Mouse (Mus musculus) heart, embryonic 10.5 days (tissue): ENCODE measurements around the gene Klhdc7a. TPM values are rescaled to one million over a fixed set of nuclear protein-coding genes. Genes with fewer than 3 reads are reported as not detected.

Experiments used
- DNase-seq: peaks from one replicate; pipeline ENCODE4 v3.0.0-alpha.2; 2017; ENCODE audit warnings: low spot score
- H3K27ac ChIP-seq: fragments of 300-500 bp; sonication (generic); 2 replicates; pipeline ENCODE4 v1.5.1; 2016; ENCODE audit warnings: mild to moderate bottlenecking
- H3K27me3 ChIP-seq: fragments of 300-500 bp; sonication (generic); 2 replicates; pipeline ENCODE4 v1.6.1; 2016; ENCODE audit warnings: mild to moderate bottlenecking; ENCODE audit not compliant: poor library complexity, insufficient read depth, severe bottlenecking
- H3K36me3 ChIP-seq: fragments of 300-500 bp; sonication (generic); 2 replicates; pipeline ENCODE4 v1.6.1; 2016; ENCODE audit warnings: mild to moderate bottlenecking, moderate library complexity
- H3K4me1 ChIP-seq: fragments of 300-500 bp; sonication (generic); 2 replicates; pipeline ENCODE4 v1.6.1; 2016; ENCODE audit warnings: mild to moderate bottlenecking
- H3K4me3 ChIP-seq: fragments of 300-500 bp; sonication (generic); 2 replicates; pipeline ENCODE4 v1.5.1; 2016; ENCODE audit warnings: mild to moderate bottlenecking, moderate library complexity
- H3K9me3 ChIP-seq: fragments of 300-500 bp; sonication (generic); 2 replicates; pipeline ENCODE4 v1.6.1; 2016; ENCODE audit warnings: mild to moderate bottlenecking, moderate library complexity
- WGBS: fragments of 180-500 bp; shearing (Covaris S2); methylation state at CpG from one replicate; pipeline ENCODE4 v1.1.7; 2016; 5-methylcytosine and 5-hydroxymethylcytosine counted together
- polyA plus RNA-seq: library from polyadenylated mRNA; unstranded; fragments of >200 nt; fragmentation: Nextera tagmentation; extraction: Ambion mirVana; gene quantifications from 2 replicates; pipeline ENCODE4 v1.2.1, GENCODE M21; 2016

Gene Klhdc7a
- polyA plus RNA-seq: 0.06 and 0.09 TPM in 2 replicates

DNA sequence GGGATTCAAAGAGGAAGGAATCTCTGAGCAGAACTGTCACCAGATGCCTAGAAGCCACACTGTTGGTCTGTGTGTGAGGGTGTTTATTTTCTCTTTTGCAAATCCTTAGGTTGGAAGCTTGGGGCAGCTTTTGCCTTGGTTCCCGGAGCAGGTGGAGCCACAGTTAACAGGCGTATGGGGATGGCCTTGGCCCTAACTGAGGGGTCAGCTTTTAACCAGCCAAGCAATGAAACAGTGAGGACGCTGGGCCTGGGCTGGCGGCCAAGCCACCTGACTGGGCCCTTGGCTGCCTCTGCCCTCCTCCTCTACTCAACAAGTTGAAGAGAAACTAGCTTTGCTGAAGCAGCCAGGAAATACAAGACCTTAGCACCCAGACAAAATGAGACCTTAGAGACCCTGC lies at the start of gene Klhdc7a:
Gene Klhdc7a, minus strand, starts transcription at position 105 of the 400 bp plus-strand sequence.
- WGBS: 40% methylated on average over 4 of the region's 4 CpGs
- peak within 1 kb of the TSS; percentile 6; the same call in 1 of the 2 replicates for H3K4me3 ChIP-seq
- no peak for DNase-seq
- peak within 1 kb of the TSS; percentile 32 for H3K27ac ChIP-seq
- H3K9me3 ChIP-seq: no peaks in the 10 kb centered on the region
- peaks cover 37% of the 10 kb centered on the region for H3K27me3 ChIP-seq
- H3K36me3 ChIP-seq: no peaks in the 10 kb centered on the region
- peaks cover 17% of the 10 kb centered on the region for H3K4me1 ChIP-seq

DNA sequence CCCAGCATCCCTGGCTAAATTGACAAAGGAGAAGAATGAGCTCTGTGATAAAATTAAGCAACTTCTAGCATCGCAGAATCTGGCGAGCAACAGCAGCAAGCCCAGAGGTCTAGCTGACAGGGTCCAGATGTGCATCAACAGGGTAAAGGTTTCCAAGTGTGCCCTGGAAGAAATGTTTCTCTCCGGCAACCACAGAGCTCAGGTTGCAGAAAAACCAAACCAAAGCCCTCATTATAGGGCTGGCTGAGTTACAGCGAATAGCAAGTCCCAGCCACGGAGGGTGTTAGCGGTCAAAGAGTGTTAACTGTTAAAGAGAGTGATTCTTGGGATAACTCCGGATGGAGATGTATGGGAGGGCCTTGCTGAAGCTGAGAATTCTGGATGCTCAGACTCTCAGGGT lies 48.1 kb upstream of the Klhdc7a start:
- no peak overlapping the region for H3K4me3 ChIP-seq
- peaks cover 4% of the 10 kb centered on the region; the same call in 1 of the 2 replicates for H3K27me3 ChIP-seq
- no peaks in the 10 kb centered on the region for H3K4me1 ChIP-seq
- no peak overlapping the region for H3K27ac ChIP-seq
- 63% methylated on average over 7 of the region's 7 CpGs for WGBS
- no peaks in the 10 kb centered on the region for H3K9me3 ChIP-seq
- no peak for DNase-seq
- no peaks in the 10 kb centered on the region for H3K36me3 ChIP-seq

DNA sequence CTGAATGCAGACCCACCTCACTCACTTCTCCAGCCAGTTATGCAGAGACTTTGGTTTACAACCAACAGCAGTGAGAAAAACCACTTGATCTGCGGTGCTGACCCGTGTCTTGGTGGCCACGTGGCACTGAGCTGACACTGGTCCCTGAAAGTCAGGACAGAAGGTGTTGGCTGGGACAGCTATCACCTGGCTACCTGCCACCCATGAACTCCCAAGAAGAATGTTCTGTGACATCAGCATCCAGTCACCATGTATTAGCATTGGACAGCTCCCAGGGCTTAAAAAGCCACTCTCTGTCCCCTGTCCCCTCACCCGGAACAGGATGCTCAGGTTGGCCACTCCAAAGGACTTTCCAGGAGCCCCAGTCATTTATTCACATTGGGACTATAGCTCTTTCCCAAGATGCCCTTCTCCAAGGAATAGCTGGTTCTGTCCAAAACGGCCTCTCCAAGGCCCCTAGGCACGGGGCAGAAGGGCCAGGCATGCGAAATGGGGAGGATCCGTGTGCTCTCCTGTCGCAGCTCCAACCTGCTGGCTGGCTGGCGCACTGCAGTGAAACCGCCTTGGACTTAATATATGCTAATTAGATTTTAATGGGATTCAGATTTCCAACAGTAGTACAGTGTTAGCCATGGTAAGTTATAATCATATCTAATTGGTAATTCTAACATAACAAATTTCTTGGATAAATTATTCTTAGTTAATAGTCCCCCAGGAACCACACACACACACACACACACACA lies 43.1 kb upstream of the Klhdc7a start:
- H3K4me1 ChIP-seq: no peaks in the 10 kb centered on the region
- no peak overlapping the region for H3K27ac ChIP-seq
- 62% methylated on average over 11 of the region's 11 CpGs for WGBS
- no peak overlapping the region for H3K4me3 ChIP-seq
- H3K27me3 ChIP-seq: peaks cover 6% of the 10 kb centered on the region; the same call in 1 of the 2 replicates
- no peaks in the 10 kb centered on the region for H3K36me3 ChIP-seq
- DNase-seq: no peak
- no peaks in the 10 kb centered on the region for H3K9me3 ChIP-seq

DNA sequence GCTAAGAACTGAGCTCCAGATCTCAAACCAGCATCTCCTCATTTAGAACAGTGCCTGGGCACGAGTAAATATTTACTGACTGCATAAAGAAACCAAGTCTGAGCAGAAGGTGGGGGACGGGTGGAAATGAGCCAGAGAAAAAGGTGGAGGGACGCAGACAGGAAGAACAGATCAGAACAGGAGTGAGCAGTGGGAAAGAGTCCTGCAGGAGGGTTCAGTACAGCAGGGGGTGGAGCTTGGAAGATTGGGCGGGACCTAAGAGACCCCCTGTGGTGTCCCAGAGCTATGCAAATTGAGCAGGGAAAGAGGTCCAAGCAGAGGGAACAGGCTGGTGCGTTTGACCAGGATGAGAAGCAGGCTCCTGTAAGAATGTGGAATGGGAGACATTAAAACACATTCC lies 37.1 kb upstream of the Klhdc7a start:
- 12% methylated on average over 5 of the region's 5 CpGs for WGBS
- no peak overlapping the region for H3K27ac ChIP-seq
- no peak for DNase-seq
- no peaks in the 10 kb centered on the region for H3K36me3 ChIP-seq
- peaks cover 64% of the 10 kb centered on the region for H3K27me3 ChIP-seq
- H3K9me3 ChIP-seq: no peaks in the 10 kb centered on the region
- peaks cover 15% of the 10 kb centered on the region for H3K4me1 ChIP-seq
- H3K4me3 ChIP-seq: peak overlapping the region; percentile 43

DNA sequence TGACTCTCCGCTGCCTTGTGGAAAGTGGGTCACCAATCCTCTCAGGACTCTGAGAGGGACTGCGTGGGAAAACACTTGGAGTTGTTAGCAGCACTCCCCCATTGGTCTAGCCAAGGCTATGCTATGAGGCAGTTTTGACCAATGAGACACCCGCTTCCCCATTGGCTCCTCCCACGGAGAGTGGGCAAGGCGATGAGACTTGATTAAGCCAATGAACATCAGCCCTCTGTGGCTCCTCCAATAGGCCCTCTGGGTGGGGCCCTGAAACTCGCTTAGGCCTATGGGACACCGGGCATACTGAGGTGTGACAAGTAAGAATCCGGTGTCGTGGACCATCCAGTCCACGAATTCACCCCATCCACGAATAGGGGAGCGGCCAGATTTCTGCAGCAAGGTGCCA lies 36.3 kb upstream of the Klhdc7a start:
- no peaks in the 10 kb centered on the region for H3K9me3 ChIP-seq
- no peak for DNase-seq
- H3K4me3 ChIP-seq: peak overlapping the region; percentile 43
- H3K27me3 ChIP-seq: peaks cover 66% of the 10 kb centered on the region
- peaks cover 15% of the 10 kb centered on the region for H3K4me1 ChIP-seq
- no peaks in the 10 kb centered on the region for H3K36me3 ChIP-seq
- H3K27ac ChIP-seq: no peak overlapping the region
- 6% methylated on average over 12 of the region's 12 CpGs for WGBS

DNA sequence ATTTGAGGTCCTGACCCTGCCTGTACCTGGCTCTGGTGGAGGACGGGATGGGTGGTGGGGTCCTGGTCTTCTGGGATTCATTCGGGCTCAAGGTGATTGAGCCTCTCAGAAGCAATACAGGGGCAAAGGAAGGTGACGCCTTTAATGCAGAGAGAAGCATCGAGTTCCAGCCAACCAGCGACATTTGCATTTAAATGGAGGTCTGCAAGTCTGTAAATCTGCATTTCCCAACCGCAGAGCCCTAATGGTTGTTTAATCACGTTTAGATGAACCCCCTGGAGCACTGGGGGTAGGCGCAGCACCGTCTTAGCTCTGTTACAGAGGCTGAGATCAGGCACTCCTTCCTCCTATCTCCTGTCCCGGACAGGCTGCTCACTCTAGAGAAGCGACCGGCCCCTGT lies 34.2 kb upstream of the Klhdc7a start:
- no peak for DNase-seq
- no peak overlapping the region for H3K4me3 ChIP-seq
- WGBS: 11% methylated on average over 12 of the region's 12 CpGs
- no peaks in the 10 kb centered on the region for H3K9me3 ChIP-seq
- no peaks in the 10 kb centered on the region for H3K36me3 ChIP-seq
- H3K4me1 ChIP-seq: peaks cover 15% of the 10 kb centered on the region
- peaks cover 59% of the 10 kb centered on the region for H3K27me3 ChIP-seq
- no peak overlapping the region for H3K27ac ChIP-seq

DNA sequence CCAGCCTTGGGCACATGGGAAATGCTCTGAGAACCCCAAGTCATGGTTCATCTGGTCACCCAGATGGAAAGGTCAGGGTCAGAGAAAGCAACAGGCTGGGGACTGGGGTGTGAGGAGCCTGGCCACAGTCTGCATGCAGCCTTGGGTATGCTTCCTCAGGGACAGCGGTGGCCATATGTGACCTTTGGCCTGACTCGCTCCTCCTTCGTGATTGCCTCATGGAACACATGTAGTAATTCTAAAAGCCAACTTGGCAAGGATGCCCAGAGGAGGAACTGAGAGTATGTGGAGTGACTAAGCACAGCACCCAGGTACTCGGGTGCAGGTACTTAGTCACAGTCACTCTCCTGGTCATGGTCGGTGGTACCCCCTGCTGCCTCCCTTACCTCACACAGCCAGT lies 33.1 kb upstream of the Klhdc7a start:
- DNase-seq: no peak
- Histone ChIP-seq H3K4me1 (peaks cover 15% of the 10 kb centered on the region), H3K4me3 (no peak overlapping the region), H3K27ac (no peak overlapping the region), H3K36me3 (no peaks in the 10 kb centered on the region), H3K9me3 (no peaks in the 10 kb centered on the region), H3K27me3 (peaks cover 59% of the 10 kb centered on the region)
- WGBS: 72% methylated on average over 5 of the region's 5 CpGs

DNA sequence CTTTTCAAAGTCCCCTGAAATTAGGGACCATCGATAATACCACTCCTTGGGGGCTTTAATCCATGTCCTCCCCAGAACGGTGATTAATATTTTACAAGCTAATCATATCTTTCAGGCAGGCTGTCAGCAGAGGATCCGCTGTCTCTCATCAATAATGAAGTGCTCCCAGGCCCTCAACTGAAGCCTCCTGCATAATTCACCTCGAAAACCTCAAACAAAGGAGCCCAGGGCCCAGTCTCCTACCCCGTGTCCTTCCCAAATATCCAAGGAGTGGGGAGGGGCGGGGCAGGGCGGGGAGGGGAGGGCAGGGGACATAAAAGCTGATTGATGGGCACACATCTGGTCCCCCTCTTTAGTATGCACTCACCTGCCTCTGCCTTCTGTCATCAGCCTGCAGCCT lies 31.2 kb upstream of the Klhdc7a start:
- Histone ChIP-seq H3K27ac (no peak overlapping the region), H3K36me3 (no peaks in the 10 kb centered on the region), H3K9me3 (no peaks in the 10 kb centered on the region), H3K27me3 (peaks cover 52% of the 10 kb centered on the region), H3K4me3 (no peak overlapping the region), H3K4me1 (peaks cover 4% of the 10 kb centered on the region)
- no peak for DNase-seq
- 69% methylated on average over 7 of the region's 7 CpGs for WGBS

DNA sequence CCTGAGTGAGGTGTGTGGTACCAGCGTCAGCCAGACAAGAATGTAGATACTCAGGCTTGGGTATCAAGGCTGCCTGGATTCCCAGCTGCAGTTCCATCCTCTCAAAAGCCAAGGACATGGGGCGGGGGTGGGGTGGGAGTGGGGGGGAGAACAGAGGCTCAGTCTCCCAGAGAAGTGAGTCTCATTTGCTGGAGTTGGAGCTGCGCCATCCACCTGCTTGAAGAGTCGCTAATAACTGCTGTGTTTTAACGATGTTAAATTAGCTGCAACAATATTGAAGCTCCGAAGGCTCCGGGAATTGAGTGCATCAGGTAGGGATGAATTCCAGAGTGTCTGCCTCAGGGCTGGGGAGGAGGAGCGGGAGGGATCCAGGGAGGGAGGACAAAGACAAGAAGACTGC lies 27.8 kb upstream of the Klhdc7a start:
- no peak overlapping the region for H3K27ac ChIP-seq
- WGBS: 52% methylated on average over 8 of the region's 8 CpGs
- H3K4me3 ChIP-seq: no peak overlapping the region
- no peak for DNase-seq
- H3K9me3 ChIP-seq: no peaks in the 10 kb centered on the region
- H3K27me3 ChIP-seq: peaks cover 18% of the 10 kb centered on the region
- H3K36me3 ChIP-seq: no peaks in the 10 kb centered on the region
- H3K4me1 ChIP-seq: peaks cover 9% of the 10 kb centered on the region

DNA sequence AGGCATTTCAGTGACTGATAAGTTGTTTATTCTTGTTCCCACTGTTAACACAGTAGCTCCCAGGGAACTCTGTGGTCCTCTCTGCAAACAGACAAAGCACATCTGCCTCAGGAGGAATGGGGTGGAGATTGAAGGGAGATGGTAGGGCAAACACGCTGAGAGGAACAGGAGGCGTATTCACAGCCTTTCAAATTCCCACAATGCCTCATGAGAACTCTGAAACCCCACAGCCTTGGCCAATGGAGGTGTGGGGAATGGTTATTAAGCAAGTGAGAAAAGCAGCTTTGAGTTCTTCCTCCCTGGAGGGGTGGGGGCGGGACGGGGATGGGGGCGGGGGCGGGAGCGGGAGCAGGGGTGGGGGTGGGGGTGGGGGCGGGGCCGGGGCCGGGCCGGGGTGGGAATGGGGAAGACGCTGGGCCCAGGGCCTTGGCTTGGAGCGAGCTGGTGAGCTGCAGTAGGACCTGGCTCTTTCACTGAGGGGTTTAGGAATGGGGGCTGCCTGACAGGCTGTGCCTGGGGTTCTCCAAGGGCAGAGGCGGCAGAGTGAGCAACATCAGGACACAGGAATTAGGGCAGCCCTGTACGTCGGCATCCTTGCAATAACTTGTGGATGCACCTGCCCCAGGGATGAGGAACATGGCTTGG lies 25.4 kb upstream of the Klhdc7a start:
- Histone ChIP-seq H3K36me3 (no peaks in the 10 kb centered on the region), H3K9me3 (no peaks in the 10 kb centered on the region), H3K4me1 (peaks cover 9% of the 10 kb centered on the region), H3K27me3 (peaks cover 17% of the 10 kb centered on the region; the same call in 1 of the 2 replicates), H3K4me3 (peak overlapping the region; percentile 31), H3K27ac (no peak overlapping the region)
- WGBS: 16% methylated on average over 10 of the region's 16 CpGs
- no peak for DNase-seq

DNA sequence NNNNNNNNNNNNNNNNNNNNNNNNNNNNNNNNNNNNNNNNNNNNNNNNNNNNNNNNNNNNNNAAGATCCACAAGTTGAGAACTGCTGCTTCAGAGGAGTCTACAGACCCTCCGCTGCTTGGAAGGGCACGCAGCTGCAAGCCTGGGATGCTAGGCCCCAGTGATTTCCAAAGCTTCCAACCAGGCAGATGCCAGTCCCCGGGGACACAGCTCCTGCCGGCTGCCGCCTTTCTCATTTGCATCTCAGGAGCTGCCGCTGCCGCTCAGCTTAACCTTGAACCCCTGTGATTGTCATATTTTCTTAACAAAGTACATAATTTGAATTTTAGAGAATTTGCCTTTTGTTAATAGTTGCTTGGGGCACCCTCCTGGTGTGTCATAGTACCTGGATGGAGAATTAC lies 19.1 kb upstream of the Klhdc7a start:
- no peak for DNase-seq
- H3K4me1 ChIP-seq: peaks cover 5% of the 10 kb centered on the region
- H3K9me3 ChIP-seq: no peaks in the 10 kb centered on the region
- no peaks in the 10 kb centered on the region for H3K36me3 ChIP-seq
- H3K27ac ChIP-seq: no peak overlapping the region
- 27% methylated on average over 7 of the region's 7 CpGs for WGBS
- H3K27me3 ChIP-seq: peaks cover 29% of the 10 kb centered on the region
- H3K4me3 ChIP-seq: no peak overlapping the region

DNA sequence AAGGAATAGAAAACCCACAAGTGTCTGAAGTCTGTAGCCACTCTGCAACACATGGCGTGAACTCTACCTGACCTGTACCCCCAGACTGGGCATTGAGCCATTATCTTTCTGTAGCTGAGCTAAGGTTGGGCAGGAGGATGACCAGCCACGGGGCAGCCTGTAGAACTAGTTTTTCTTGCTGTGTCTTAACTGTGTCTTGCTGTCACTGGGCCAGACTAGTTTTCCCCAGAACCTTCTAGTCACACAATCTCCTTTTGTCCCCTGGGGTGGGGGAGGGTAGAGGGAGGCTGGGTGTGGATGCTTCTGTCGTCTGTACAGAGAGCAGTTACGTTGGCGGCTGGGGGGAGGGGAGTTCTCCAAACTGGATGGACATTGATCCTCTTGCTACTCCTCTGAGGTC lies 10.9 kb upstream of the Klhdc7a start:
- H3K27ac ChIP-seq: no peak overlapping the region
- no peaks in the 10 kb centered on the region for H3K36me3 ChIP-seq
- H3K4me3 ChIP-seq: no peak overlapping the region
- no peaks in the 10 kb centered on the region for H3K9me3 ChIP-seq
- H3K4me1 ChIP-seq: peaks cover 22% of the 10 kb centered on the region
- DNase-seq: no peak
- peaks cover 12% of the 10 kb centered on the region; the same call in 1 of the 2 replicates for H3K27me3 ChIP-seq
- 35% methylated on average over 5 of the region's 5 CpGs for WGBS

DNA sequence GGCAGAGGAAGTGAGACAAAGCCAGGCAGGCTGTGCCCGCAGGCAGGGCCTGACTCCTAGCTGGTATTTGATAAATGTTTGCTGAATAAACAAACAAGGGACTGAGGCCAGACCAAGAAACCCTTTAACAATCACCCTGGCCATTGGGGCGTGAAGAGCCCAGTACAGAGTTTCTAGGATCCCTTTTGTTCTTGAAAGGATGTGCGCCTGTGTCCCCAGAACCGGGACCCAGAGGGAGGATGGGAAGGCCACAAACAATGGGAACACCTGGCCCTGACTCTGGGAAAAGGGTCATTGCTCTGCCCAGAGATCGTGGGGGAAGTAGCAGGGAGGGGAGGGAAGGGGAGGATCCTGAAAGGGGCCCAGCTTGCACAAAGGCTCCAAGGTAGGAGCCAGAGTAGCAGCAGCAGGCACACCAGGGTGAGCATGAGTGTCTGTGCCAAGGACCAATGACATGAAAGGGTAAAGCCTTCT lies 9.5 kb upstream of the Klhdc7a start:
- H3K27ac ChIP-seq: peak overlapping the region; percentile 44; the same call in 1 of the 2 replicates
- no peak overlapping the region for H3K4me3 ChIP-seq
- no peaks in the 10 kb centered on the region for H3K9me3 ChIP-seq
- H3K36me3 ChIP-seq: no peaks in the 10 kb centered on the region
- peaks cover 12% of the 10 kb centered on the region; the same call in 1 of the 2 replicates for H3K27me3 ChIP-seq
- H3K4me1 ChIP-seq: peaks cover 20% of the 10 kb centered on the region
- no peak for DNase-seq
- WGBS: 23% methylated on average over 5 of the region's 5 CpGs
